Mouse (Mus musculus) liver, embryonic 11.5 days (tissue): ENCODE data around the gene Gm4559. TPM values are rescaled to one million over a fixed set of nuclear protein-coding genes. Genes with fewer than 3 reads are reported as not detected.
"Not testable (repeated sequence)": the region's sequence is repeated elsewhere in the genome, so short reads cannot be mapped to it uniquely, and the experiment has no call there.

ENCODE experiments used
- ATAC-seq: fragments of 200-750 bp; cut with Nextera tagmentation; replicated peaks from 2 replicates; pipeline ENCODE4 v1.8.0; 2017; ENCODE audit warnings: moderate number of reproducible peaks, mild to moderate bottlenecking, moderate TSS enrichment, moderate library complexity; ENCODE audit not compliant: low FRiP score
- DNase-seq: peaks from one replicate; pipeline ENCODE4 v3.0.0-alpha.2; 2017; ENCODE audit warnings: low spot score
- H3K27ac ChIP-seq: fragments of 300-500 bp; sonication (generic); 2 replicates; pipeline ENCODE4 v1.5.1; 2014; ENCODE audit warnings: mild to moderate bottlenecking, low read depth, low read length, control low read depth
- H3K27me3 ChIP-seq: fragments of 300-500 bp; sonication (generic); replicated peaks from 2 replicates; pipeline ENCODE4 v1.6.1; 2014; ENCODE audit warnings: low read length, mixed read lengths; ENCODE audit not compliant: control insufficient read depth, insufficient read depth
- H3K36me3 ChIP-seq: fragments of 300-500 bp; sonication (generic); 2 replicates; pipeline ENCODE4 v1.6.1; 2014; ENCODE audit warnings: mild to moderate bottlenecking, low read length, moderate library complexity, mixed read lengths; ENCODE audit not compliant: control insufficient read depth, insufficient read depth
- H3K4me1 ChIP-seq: fragments of 300-500 bp; sonication (generic); replicated peaks from 2 replicates; pipeline ENCODE4 v1.6.1; 2014; ENCODE audit warnings: low read length, mixed read lengths; ENCODE audit not compliant: control insufficient read depth, insufficient read depth
- H3K4me2 ChIP-seq: fragments of 300-500 bp; sonication (generic); 2 replicates; pipeline ENCODE4 v1.6.1; 2014; ENCODE audit warnings: mild to moderate bottlenecking, control low read depth, moderate library complexity
- H3K4me3 ChIP-seq: fragments of 300-500 bp; sonication (generic); 2 replicates; pipeline ENCODE4 v1.5.1; 2014; ENCODE audit warnings: low read depth, low read length, control low read depth
- H3K9ac ChIP-seq: fragments of 300-500 bp; sonication (generic); 2 replicates; pipeline ENCODE4 v1.6.1; 2014; ENCODE audit warnings: low read depth, low read length, control low read depth
- H3K9me3 ChIP-seq: fragments of 300-500 bp; sonication (generic); 2 replicates; pipeline ENCODE4 v1.6.1; 2016; ENCODE audit warnings: low read length, inconsistent platforms, mixed read lengths; ENCODE audit not compliant: control insufficient read depth
- WGBS: fragments of 180-500 bp; shearing (Covaris S2); extraction: QIAGEN DNeasy Blood & Tissue Kit; methylation state at CpG from one replicate; pipeline ENCODE4 v1.1.7; 2014; 5-methylcytosine and 5-hydroxymethylcytosine counted together
- polyA plus RNA-seq: library from polyadenylated mRNA; unstranded; fragments of >200 nt; fragmentation: Nextera tagmentation; extraction: Ambion mirVana; gene quantifications from 2 replicates; pipeline ENCODE4 v1.2.1, GENCODE M21; 2014

The Gm4559 gene
- polyA plus RNA-seq = not detected in 2 replicates

- H3K4me3 ChIP-seq, H3K9ac ChIP-seq, H3K27ac ChIP-seq, H3K36me3 ChIP-seq, H3K27me3 ChIP-seq, H3K4me2 ChIP-seq, ATAC-seq, H3K4me1 ChIP-seq, DNase-seq, H3K9me3 ChIP-seq: not testable (repeated sequence)
These were observed at the start of gene Gm4559 for GRCm38 (mm10) chr7:142274263-142274662. Gene Gm4559, minus strand, starts transcription at chr7:142274363.

GRCm38 (mm10) chr7:142323396-142324117 is 49.4 kb upstream of the Gm4559 start:
- no peak for DNase-seq
- ATAC-seq = no peak
- whole genome bisulfite sequencing = 79% methylated on average over 12 of the region's 12 CpGs
- no peaks in the 10 kb centered on the region for H3K9me3 ChIP-seq
- no peaks in the 10 kb centered on the region for H3K27me3 ChIP-seq
- H3K9ac ChIP-seq = no peak overlapping the region
- no peak overlapping the region for H3K4me2 ChIP-seq
- H3K27ac ChIP-seq = no peak overlapping the region
- H3K36me3 ChIP-seq = no peaks in the 10 kb centered on the region
- H3K4me3 ChIP-seq = no peak overlapping the region
- no peaks in the 10 kb centered on the region for H3K4me1 ChIP-seq

GRCm38 (mm10) chr7:142322641-142323040 is 48.5 kb upstream of the Gm4559 start:
- Histone ChIP-seq H3K9me3 (no peaks in the 10 kb centered on the region), H3K4me3 (no peak overlapping the region), H3K36me3 (no peaks in the 10 kb centered on the region), H3K27ac (no peak overlapping the region), H3K4me1 (peaks cover 1% of the 10 kb centered on the region), H3K4me2 (no peak overlapping the region), H3K27me3 (no peaks in the 10 kb centered on the region), H3K9ac (no peak overlapping the region)
- DNase-seq = no peak
- WGBS = 88% methylated on average over 6 of the region's 6 CpGs
- ATAC-seq = no peak

- WGBS = 44% methylated on average over 3 of the region's 10 CpGs
- not testable (repeated sequence) for H3K4me1 ChIP-seq, H3K9ac ChIP-seq, H3K9me3 ChIP-seq, H3K27me3 ChIP-seq, H3K4me2 ChIP-seq, H3K4me3 ChIP-seq, DNase-seq, ATAC-seq, H3K36me3 ChIP-seq, H3K27ac ChIP-seq
These were observed 47.6 kb upstream of the Gm4559 start for GRCm38 (mm10) chr7:142321637-142322306.

GRCm38 (mm10) chr7:142320906-142321305 is 46.7 kb upstream of the Gm4559 start:
- 24% methylated on average over 2 of the region's 2 CpGs for WGBS
- Histone ChIP-seq H3K4me1 (peaks cover 6% of the 10 kb centered on the region), H3K4me2 (no peak overlapping the region), H3K36me3 (no peaks in the 10 kb centered on the region), H3K9me3 (no peaks in the 10 kb centered on the region), H3K9ac (no peak overlapping the region), H3K4me3 (no peak overlapping the region), H3K27ac (no peak overlapping the region), H3K27me3 (no peaks in the 10 kb centered on the region)
- ATAC-seq (no peak), DNase-seq (no peak)

- H3K4me3 ChIP-seq = no peak overlapping the region
- H3K27me3 ChIP-seq = no peaks in the 10 kb centered on the region
- no peak for DNase-seq
- peaks cover 6% of the 10 kb centered on the region for H3K4me1 ChIP-seq
- H3K9ac ChIP-seq = no peak overlapping the region
- no peaks in the 10 kb centered on the region for H3K36me3 ChIP-seq
- H3K9me3 ChIP-seq = no peaks in the 10 kb centered on the region
- 83% methylated on average over 11 of the region's 11 CpGs for WGBS
- no peak for ATAC-seq
- H3K27ac ChIP-seq = no peak overlapping the region
- no peak overlapping the region for H3K4me2 ChIP-seq
These were observed 45.0 kb upstream of the Gm4559 start for GRCm38 (mm10) chr7:142319124-142319523.

GRCm38 (mm10) chr7:142317216-142317615 is 43.1 kb upstream of the Gm4559 start:
- Histone ChIP-seq H3K36me3 (no peaks in the 10 kb centered on the region), H3K9me3 (no peaks in the 10 kb centered on the region), H3K27me3 (no peaks in the 10 kb centered on the region), H3K9ac (no peak overlapping the region), H3K27ac (0 out of 2 replicates have a peak overlapping the region, but pooled peaks have one; percentile 51), H3K4me2 (no peak overlapping the region), H3K4me1 (peaks cover 6% of the 10 kb centered on the region), H3K4me3 (no peak overlapping the region)
- no peak for DNase-seq
- 75% methylated on average over 5 of the region's 5 CpGs for WGBS
- ATAC-seq = no peak

- ATAC-seq = 0 out of 2 replicates have a peak, but pooled peaks have one; percentile 47
- Histone ChIP-seq H3K4me2 (no peak overlapping the region), H3K9me3 (no peaks in the 10 kb centered on the region), H3K27ac (0 out of 2 replicates have a peak overlapping the region, but pooled peaks have one; percentile 4), H3K4me1 (peaks cover 6% of the 10 kb centered on the region), H3K9ac (no peak overlapping the region), H3K4me3 (no peak overlapping the region), H3K36me3 (no peaks in the 10 kb centered on the region), H3K27me3 (no peaks in the 10 kb centered on the region)
- DNase-seq = no peak
- 35% methylated on average over 6 of the region's 6 CpGs for WGBS
These were observed 42.4 kb upstream of the Gm4559 start for GRCm38 (mm10) chr7:142316558-142316957.
